Mouse (Mus musculus): Measurements from ENCODE around the gene Zmiz1. TPM values are rescaled to one million over a fixed set of nuclear protein-coding genes. Genes with fewer than 3 reads are reported as not detected.

The Zmiz1 gene
- polyA plus RNA-seq, 1 experiment from 2014 or later: 23.8 TPM

DNA sequence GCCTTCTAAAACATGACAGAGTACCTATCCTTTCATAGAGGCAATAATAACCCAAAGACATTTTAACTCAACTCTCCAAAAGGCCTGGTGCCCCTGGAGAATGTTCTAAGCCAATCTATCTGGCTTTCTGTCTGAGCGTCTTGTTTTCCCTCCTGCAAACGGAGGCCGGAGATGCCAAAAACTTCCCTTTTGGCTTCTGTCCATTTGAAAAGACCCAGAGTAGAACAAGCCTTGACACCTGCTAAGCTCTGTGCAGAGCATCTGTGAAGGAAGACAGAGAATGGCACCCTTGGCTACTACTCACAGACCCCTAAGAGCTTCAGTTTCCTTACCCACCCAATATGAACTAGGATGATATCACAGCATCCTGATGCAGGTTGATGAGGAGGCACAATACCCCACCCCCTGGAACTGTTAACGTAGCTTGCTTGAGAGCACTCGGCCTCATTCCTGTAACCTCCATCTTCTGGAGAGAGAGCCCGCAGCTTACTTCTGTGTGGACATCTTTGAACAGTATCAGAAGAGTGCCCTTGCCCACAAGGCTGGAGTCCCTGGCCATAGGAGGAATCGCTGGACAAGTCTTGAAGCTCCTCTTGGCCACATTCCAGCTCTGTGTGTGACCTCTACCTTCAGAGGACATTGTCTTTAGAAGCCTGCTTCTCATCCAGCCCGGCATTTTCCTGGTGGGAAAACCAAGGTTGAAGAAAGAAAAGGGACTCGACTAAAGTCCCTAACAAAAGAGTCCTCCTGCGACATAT lies 9.1 kb downstream of the Zmiz1 start:
- Histone ChIP-seq H3K4me2 (no peak overlapping the region), H3K27ac (no peak overlapping the region), H3K9me3 (no peaks in the 10 kb centered on the region), H3K9ac (no peak overlapping the region), H3K27me3 (no peaks in the 10 kb centered on the region), H3K4me3 (no peak overlapping the region), H3K4me1 (peaks cover 92% of the 10 kb centered on the region), H3K36me3 (no peaks in the 10 kb centered on the region)
- WGBS: 52% methylated on average over 10 of the region's 10 CpGs
- no peak for ATAC-seq (ENCODE audit: borderline replicate concordance, extremely low read depth, low FRiP score, low TSS enrichment)

- no peaks in the 10 kb centered on the region for H3K9me3 ChIP-seq
- ATAC-seq (ENCODE audit: borderline replicate concordance, extremely low read depth, low FRiP score, low TSS enrichment): no peak
- 57% methylated on average over 7 of the region's 7 CpGs for WGBS
- H3K4me2 ChIP-seq: no peak overlapping the region
- H3K27me3 ChIP-seq: no peaks in the 10 kb centered on the region
- H3K27ac ChIP-seq: 0 out of 2 replicates have a peak overlapping the region, but pooled peaks have one; percentile 21
- peaks cover 90% of the 10 kb centered on the region for H3K4me1 ChIP-seq
- no peaks in the 10 kb centered on the region for H3K36me3 ChIP-seq
- no peak overlapping the region for H3K4me3 ChIP-seq
- no peak overlapping the region for H3K9ac ChIP-seq
Measured at GRCm38 (mm10) chr14:25468891-25469529, 10.0 kb downstream of the Zmiz1 start.

DNA sequence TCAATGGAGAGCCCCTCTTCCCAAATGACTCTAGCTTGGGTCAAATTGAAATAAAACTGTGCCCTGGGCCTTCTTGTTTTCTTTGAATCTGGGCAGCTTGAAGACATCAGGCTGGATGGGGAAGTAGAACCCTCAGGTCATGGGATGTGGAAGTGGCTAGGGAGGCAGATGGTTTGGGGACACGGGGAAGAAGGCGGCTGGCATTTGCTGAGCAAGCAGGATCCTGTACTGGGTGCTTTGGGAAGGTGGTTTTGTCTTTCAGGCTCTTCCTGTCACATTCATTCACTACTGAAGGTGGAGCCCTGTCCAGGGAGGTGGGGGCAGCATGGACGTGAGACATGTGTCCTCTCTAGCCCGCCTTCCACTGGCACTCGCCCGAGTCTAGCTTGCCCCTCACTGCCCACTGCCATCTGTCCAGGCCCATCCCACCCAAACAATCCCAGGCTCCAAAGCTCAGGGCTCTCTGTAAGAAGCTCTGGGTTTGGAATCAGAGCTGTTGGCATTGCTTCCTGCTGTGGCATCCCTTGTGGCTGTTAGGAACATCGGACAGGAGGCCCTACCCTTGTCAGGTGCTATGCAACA lies 11.3 kb downstream of the Zmiz1 start:
- no peaks in the 10 kb centered on the region for H3K9me3 ChIP-seq
- H3K9ac ChIP-seq: no peak overlapping the region
- no peaks in the 10 kb centered on the region for H3K27me3 ChIP-seq
- H3K4me2 ChIP-seq: no peak overlapping the region
- no peak overlapping the region for H3K4me3 ChIP-seq
- ATAC-seq (ENCODE audit: borderline replicate concordance, extremely low read depth, low FRiP score, low TSS enrichment): no peak
- peaks cover 91% of the 10 kb centered on the region for H3K4me1 ChIP-seq
- WGBS: 68% methylated on average over 7 of the region's 7 CpGs
- no peak overlapping the region for H3K27ac ChIP-seq
- no peaks in the 10 kb centered on the region for H3K36me3 ChIP-seq

GRCm38 (mm10) chr14:25471035-25471434 lies 12.1 kb downstream of the Zmiz1 start:
- Histone ChIP-seq H3K27me3 (no peaks in the 10 kb centered on the region), H3K27ac (no peak overlapping the region), H3K4me1 (peaks cover 91% of the 10 kb centered on the region), H3K9ac (no peak overlapping the region), H3K4me3 (no peak overlapping the region), H3K36me3 (no peaks in the 10 kb centered on the region), H3K9me3 (no peaks in the 10 kb centered on the region), H3K4me2 (no peak overlapping the region)
- 49% methylated on average over 2 of the region's 2 CpGs for WGBS
- ATAC-seq (ENCODE audit: borderline replicate concordance, extremely low read depth, low FRiP score, low TSS enrichment): no peak

DNA sequence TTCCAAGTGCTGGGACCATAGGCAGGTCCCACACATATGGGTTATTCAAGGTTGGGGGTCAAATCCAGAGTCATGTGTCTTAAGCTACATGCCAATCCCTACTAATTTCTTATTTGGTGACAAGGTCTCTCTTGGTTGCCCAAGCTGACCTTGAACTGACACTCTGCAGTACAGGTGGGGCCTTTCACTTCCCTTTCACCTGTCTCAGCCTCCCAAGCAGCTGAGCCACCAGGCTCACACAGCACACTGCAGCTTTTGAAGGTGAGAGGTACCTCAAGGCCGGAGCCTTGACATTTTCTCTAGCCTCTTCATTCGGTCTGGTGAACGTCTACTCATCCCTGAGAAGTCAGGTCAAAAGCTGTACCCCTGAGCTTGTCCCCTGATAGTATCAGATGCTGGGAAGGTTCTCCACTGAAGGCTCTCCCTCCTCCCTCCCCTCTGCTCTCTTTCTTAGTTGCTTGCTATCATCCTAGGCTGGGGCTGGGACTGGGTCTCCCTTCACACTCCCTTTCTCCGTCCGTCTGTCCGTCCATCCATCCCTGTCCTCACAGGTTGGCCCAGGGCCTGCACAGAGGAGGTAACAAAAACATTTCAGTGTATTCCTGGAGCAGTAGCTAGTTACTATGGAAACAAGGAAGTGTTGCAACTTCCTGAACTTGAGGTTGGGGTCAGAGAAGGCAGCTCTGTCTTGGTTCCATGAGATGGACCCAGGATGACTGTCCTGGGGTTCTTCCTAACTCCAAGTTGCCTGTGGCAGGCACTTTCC lies 13.3 kb downstream of the Zmiz1 start:
- Histone ChIP-seq H3K4me3 (no peak overlapping the region), H3K4me1 (peaks cover 93% of the 10 kb centered on the region), H3K27me3 (no peaks in the 10 kb centered on the region), H3K9ac (no peak overlapping the region), H3K27ac (no peak overlapping the region), H3K36me3 (no peaks in the 10 kb centered on the region), H3K9me3 (no peaks in the 10 kb centered on the region), H3K4me2 (no peak overlapping the region)
- no peak for ATAC-seq (ENCODE audit: borderline replicate concordance, extremely low read depth, low FRiP score, low TSS enrichment)
- WGBS: 41% methylated on average over 6 of the region's 6 CpGs

- H3K9me3 ChIP-seq: no peaks in the 10 kb centered on the region
- no peaks in the 10 kb centered on the region for H3K27me3 ChIP-seq
- H3K9ac ChIP-seq: no peak overlapping the region
- H3K4me2 ChIP-seq: no peak overlapping the region
- no peak overlapping the region for H3K4me3 ChIP-seq
- WGBS: 47% methylated on average over 6 of the region's 6 CpGs
- peak overlapping the region; percentile 49 for H3K27ac ChIP-seq
- H3K36me3 ChIP-seq: no peaks in the 10 kb centered on the region
- H3K4me1 ChIP-seq: peaks cover 93% of the 10 kb centered on the region
- no peak for ATAC-seq (ENCODE audit: borderline replicate concordance, extremely low read depth, low FRiP score, low TSS enrichment)
Measured at GRCm38 (mm10) chr14:25472981-25473649, 14.1 kb downstream of the Zmiz1 start.

- no peak for ATAC-seq (ENCODE audit: borderline replicate concordance, extremely low read depth, low FRiP score, low TSS enrichment)
- Histone ChIP-seq H3K4me3 (no peak overlapping the region), H3K36me3 (no peaks in the 10 kb centered on the region), H3K27me3 (no peaks in the 10 kb centered on the region), H3K4me2 (no peak overlapping the region), H3K4me1 (peaks cover 91% of the 10 kb centered on the region), H3K9me3 (no peaks in the 10 kb centered on the region), H3K27ac (no peak overlapping the region), H3K9ac (no peak overlapping the region)
- WGBS: 41% methylated on average over 5 of the region's 5 CpGs
Measured at GRCm38 (mm10) chr14:25474017-25474416, 15.0 kb downstream of the Zmiz1 start.

DNA sequence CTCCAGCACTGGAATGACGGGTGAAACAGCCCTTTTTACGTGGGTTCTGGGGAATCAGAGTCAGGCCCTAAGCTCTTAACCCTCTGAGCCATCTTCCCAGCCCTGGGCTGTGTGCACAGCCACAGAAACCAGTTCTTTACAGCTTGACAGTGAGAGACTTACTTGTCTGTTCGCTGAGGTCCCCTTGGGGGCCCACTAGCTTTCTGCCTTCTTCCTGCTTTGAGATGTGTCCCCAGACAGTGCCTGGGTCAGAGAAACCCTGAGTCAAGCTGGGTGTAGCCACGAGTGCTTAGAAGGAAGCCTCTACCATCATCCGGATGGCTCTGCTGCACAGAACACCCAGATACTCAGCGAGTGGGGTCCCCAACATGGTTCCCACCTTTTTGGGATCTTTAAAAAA lies 15.7 kb downstream of the Zmiz1 start:
- no peak for ATAC-seq (ENCODE audit: borderline replicate concordance, extremely low read depth, low FRiP score, low TSS enrichment)
- H3K4me1 ChIP-seq: peaks cover 91% of the 10 kb centered on the region
- no peak overlapping the region for H3K9ac ChIP-seq
- H3K9me3 ChIP-seq: no peaks in the 10 kb centered on the region
- no peak overlapping the region for H3K4me2 ChIP-seq
- no peaks in the 10 kb centered on the region for H3K27me3 ChIP-seq
- 47% methylated on average over 6 of the region's 6 CpGs for WGBS
- H3K36me3 ChIP-seq: no peaks in the 10 kb centered on the region
- no peak overlapping the region for H3K4me3 ChIP-seq
- no peak overlapping the region for H3K27ac ChIP-seq

DNA sequence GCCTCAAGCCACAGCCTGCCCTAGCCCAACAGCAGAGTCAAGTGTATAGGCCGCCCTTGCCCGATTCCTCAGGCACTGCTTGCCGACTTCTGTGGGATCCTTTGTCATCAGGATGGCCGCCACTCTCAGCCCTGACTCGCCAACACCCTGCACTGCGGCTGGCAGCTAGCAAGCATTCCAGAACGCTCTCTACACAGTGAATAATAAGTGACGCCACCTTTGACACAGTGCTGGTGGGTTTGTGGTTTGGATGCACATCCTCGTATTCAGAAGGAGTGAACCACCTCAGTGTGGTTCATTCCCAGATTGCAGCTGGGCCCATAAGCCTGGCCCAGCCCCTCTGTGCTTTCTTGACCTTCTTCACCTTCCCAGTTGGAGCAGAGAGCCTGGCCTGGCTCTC lies 17.1 kb downstream of the Zmiz1 start:
- H3K27ac ChIP-seq: peak overlapping the region; percentile 56
- peaks cover 92% of the 10 kb centered on the region for H3K4me1 ChIP-seq
- H3K4me3 ChIP-seq: no peak overlapping the region
- H3K36me3 ChIP-seq: no peaks in the 10 kb centered on the region
- no peaks in the 10 kb centered on the region for H3K27me3 ChIP-seq
- no peak for ATAC-seq (ENCODE audit: borderline replicate concordance, extremely low read depth, low FRiP score, low TSS enrichment)
- no peak overlapping the region for H3K4me2 ChIP-seq
- H3K9me3 ChIP-seq: no peaks in the 10 kb centered on the region
- WGBS: 46% methylated on average over 9 of the region's 9 CpGs
- no peak overlapping the region for H3K9ac ChIP-seq

DNA sequence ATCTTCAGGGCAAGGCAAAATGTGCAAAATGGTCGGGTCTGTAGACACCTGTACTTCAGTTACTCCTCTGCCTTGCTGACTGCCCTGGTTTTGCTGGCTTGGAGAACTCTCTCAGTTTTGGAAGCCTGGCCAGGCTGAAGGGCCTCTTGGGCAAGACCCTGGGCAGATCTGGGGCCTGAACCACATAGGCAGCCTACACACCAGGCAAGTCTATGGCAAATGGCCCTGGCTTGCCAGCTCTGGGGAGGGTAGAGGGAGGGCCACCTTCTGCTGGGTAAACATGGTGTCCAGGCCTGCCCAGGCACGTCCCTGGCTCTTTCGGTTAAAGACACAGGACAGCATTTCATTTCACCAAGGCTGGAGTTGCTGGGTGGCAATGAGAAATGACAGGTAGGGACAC lies 17.5 kb downstream of the Zmiz1 start:
- no peaks in the 10 kb centered on the region for H3K27me3 ChIP-seq
- WGBS: 63% methylated on average over 3 of the region's 3 CpGs
- ATAC-seq (ENCODE audit: borderline replicate concordance, extremely low read depth, low FRiP score, low TSS enrichment): no peak
- H3K9me3 ChIP-seq: no peaks in the 10 kb centered on the region
- H3K4me1 ChIP-seq: peaks cover 94% of the 10 kb centered on the region
- H3K9ac ChIP-seq: no peak overlapping the region
- no peak overlapping the region for H3K4me3 ChIP-seq
- H3K27ac ChIP-seq: peak overlapping the region; percentile 56
- no peaks in the 10 kb centered on the region for H3K36me3 ChIP-seq
- H3K4me2 ChIP-seq: no peak overlapping the region

- H3K9me3 ChIP-seq: no peaks in the 10 kb centered on the region
- no peak overlapping the region for H3K4me3 ChIP-seq
- no peak overlapping the region for H3K9ac ChIP-seq
- no peak for ATAC-seq (ENCODE audit: borderline replicate concordance, extremely low read depth, low FRiP score, low TSS enrichment)
- no peaks in the 10 kb centered on the region for H3K36me3 ChIP-seq
- H3K27me3 ChIP-seq: no peaks in the 10 kb centered on the region
- peaks cover 92% of the 10 kb centered on the region for H3K4me1 ChIP-seq
- no peak overlapping the region for H3K4me2 ChIP-seq
- H3K27ac ChIP-seq: 0 out of 2 replicates have a peak overlapping the region, but pooled peaks have one; percentile 56
- WGBS: 59% methylated on average over 7 of the region's 7 CpGs
Measured at GRCm38 (mm10) chr14:25477268-25477667, 18.3 kb downstream of the Zmiz1 start.

All from lung, embryonic 15.5 days (tissue).